Mouse (Mus musculus) NIH3T3 (cell line): Measurements from ENCODE around the gene Gm20661.
A peak's percentile ranks its signal among the peaks of the same experiment; 100 is the strongest.

Source experiments
- DNase-seq: peaks from one replicate; pipeline ENCODE4 v3.0.0-alpha.2; 2012; ENCODE audit warnings: low read depth

Gm20661 gene

DNA sequence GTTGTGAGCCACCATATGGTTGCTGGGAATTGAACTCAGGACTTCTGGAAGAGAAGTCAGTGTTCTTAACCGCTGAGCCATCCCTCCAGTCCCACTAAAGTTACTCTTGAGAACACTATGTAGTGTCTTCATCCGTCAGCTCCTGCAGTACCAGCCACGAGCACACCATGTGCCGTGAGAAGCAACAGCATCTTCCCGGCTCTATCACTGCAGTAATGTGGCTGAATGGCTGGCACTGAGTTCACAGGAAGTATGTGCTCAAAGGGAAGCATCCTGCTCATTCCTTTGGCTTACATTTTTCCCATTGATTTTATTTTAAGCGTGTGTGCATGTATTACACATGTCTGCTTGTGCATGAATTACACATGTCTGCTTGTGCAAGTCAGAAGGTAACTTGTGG is 15.4 kb upstream of the Gm20661 start:
- no peak for DNase-seq

DNA sequence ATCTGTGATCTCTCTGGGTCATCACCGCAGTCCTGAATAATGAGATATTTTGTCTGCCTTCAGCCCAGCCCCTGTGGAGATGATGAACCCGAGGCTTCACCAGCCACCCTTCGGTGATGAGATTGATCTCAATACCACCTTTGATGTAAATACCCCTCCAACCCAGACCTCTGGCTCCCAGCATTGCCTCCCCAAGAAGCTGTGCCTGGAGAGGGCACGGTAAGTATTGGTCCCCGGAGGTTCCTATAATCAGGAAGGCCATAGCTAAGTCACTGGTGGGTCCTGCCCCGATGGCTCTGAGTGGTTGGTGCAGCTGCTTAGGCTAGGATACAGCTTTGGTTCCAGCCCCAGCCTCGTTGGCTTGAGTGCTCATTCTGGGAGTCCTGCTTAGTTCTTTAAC is 14.3 kb upstream of the Gm20661 start:
- no peak for DNase-seq

DNA sequence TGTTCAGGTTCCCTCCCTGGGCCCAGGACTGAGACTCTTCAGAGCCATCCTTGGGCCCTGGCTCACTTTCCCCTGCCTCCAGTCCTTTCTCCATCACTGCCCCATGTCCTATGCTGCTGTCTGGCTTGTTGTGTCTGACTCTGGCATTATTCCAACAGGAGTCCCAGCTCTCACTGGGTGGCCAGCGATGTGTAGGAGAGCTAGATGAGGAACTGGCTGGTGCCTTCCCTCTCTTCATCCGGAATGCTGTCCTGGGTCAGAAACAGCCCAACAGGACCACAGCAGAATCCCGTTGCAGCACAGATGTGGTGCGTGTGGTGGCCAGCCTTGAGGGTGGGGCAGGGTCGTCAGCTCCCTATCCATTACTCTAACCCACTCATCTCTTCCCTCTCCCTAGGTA is 12.5 kb upstream of the Gm20661 start:
- no peak for DNase-seq

DNA sequence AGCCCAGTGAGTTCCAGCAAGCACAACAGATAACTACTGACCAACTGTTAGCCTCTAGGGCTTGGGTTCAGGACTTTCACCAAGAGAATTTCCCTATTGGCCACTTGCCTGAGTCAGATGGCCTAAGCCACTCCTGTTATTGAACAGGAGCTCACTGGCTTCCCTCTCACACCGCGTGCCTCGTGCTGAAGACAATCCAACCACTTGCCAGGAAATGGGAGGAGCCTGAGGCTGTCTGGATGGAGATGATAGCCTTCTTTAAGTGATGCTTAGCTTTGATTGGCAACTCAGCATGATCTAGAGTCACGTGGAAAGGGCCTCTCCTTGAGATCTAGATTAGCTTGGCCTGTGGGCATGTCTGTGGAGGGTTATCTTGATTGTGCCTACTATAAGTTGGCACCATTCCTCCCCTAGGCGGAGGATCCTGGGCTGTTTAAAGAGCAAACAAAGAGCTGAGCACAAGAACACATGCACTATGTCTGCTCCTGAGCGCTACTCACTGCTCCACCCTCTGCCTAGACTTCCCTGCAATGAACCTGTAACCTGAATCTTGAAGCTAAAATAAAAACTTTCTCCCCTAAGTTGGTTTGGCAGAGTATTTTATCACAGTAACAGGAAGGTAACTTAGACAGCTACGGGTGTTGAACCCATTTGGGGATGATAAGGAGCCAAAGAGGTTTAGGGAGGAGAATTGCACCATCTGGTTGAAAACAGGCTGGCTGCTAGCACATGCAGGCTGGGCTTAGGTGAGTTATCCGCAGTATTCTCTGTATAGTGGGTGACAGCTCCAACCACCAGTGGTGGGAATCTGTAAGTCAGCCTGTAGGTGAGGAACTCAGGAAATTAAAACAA is 10.9 kb upstream of the Gm20661 start:
- DNase-seq, result no peak

DNA sequence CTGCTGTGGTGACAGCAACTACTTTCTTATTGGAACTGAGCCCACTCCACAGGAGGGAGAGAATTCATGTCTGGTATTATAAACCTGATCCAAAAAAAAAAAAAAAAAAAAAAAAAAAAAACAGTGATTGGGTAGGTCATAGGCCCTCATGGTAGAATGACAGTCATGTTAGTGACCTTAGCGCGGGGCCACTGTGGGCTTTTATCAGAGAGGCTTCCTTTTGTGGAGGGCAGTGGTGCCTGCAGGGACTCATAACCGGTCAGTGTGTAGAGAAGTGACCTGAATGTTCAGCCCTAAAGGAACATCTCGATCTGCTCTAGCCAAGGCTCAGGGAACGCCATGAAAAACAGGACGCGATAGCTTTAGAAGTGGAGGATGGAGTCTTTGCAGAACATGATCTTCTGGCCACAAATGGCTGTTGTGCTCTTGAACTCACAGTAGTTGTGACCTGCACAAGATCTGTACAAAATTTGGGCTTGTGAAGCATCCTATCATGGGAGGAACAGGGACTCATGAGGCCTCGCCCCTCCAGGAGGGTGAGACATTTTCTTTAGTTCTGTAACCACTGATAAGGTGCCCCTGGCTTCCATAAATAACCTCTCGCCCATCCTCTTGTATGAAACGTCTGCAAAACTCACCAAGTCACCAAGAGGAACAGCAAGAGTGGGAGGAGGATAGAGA is 8.2 kb upstream of the Gm20661 start:
- peak; percentile 16 for DNase-seq

DNA sequence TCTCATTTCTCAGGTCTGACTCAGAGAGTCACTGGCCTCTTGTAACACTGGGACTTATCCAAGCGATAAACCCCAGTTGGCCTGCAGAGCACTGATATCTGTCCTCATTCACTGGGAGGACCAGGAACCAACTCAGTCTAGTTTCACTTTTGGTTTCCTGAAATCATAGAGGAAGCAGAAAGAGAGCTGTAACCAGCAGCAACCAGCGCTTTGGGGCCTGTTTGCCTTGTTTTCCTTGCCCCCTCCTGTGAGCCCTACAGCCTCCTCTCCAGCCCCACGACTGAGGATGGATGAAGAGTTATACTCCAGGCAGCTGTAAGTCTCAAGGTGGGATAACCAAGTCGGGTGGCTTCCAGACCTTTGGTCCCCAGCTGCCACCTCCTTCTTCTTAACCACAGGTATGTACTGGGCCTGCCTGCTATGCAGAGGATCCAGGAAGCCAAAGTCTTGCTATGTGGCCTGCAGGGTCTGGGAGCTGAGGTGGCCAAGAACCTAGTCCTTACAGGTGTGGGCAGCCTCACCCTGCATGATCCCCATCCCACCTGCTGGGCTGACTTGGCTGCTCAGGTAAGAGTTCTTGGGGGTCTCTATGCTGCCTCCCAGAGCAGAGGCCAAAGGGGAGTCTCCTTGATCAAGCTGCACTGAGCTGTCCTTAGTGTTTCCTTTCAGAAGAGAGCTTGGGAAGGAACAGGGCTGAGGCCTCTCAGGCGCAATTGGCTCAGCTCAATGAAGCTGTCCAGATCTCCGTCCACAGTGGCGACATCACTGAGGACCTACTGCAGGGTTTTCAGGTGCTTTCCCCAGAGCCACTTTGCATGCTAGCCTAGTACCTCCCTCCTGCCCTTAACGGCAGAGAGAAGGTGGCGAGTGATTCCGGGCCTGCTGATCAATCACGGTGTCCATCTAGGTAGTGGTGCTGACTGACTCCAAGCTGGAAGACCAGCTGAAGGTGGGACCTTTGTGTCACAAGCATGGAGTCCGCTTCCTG is 7.2 kb upstream of the Gm20661 start, which contains the start of gene Uba7:
TSS of gene Uba7 (plus strand) at position 107 of the 988 bp plus-strand sequence.
- peak; percentile 72 for DNase-seq

DNA sequence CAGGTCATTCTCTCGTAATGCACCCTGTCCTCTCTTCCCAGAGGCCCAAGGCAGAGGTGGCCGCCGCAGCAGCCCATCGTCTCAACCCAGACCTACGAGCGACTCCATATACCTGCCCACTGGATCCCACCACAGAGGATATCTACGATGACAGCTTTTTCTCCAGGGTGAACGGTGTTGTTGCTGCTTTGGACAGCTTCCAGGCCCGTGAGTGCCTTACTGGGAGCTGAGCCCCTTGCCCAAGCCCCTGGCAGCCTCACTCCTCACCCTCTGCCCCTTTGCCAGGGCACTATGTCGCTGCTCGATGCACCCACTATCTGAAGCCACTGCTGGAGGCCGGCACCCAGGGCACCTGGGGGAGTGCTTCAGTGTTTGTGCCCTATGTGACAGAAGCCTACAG is 4.0 kb upstream of the Gm20661 start:
- DNase-seq, result no peak

DNA sequence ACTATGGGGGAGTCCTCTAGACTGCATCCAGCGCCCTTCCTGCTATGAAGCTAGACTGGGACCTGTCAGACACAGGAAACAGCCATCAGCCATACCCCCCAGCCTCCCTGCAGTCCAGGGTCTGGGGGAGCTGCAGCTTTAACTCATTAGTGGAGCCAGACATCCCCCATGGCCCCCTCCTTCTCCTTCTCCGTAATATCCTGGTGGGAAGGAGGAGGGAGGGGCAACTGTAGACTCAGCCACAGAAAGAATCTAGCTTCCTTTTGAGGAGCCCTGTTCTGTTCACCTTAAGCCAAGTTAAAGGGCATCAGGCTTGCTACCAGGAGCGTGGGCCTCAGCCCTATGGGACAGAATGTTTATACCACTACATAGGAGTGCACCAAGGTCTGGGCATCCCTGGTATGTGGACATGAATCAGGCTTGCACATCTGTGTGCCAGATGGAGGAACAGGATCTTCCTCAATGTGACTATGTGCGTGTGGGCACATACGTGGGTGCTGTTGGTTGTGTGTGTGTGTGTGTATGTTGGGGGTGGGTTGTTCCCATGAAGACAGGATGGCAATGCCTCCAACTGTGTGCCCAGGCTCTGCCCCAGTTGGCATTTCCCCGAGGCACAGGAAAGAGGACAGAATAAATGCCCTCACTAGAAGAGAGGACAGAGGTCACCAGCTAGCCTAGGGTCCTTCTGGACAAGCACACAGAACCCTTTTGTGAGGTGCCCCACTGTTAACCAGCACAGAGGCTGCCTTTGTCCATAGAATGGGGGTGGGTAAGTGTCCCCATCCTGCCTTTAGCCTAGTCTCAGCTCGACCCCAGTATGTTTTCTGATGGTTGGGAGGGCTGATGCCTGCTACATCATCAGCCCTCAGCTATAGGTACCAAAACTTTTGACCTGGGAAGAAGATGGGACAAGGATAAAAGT is 913 bp upstream of the Gm20661 start:
- peak; percentile 56 for DNase-seq

DNA sequence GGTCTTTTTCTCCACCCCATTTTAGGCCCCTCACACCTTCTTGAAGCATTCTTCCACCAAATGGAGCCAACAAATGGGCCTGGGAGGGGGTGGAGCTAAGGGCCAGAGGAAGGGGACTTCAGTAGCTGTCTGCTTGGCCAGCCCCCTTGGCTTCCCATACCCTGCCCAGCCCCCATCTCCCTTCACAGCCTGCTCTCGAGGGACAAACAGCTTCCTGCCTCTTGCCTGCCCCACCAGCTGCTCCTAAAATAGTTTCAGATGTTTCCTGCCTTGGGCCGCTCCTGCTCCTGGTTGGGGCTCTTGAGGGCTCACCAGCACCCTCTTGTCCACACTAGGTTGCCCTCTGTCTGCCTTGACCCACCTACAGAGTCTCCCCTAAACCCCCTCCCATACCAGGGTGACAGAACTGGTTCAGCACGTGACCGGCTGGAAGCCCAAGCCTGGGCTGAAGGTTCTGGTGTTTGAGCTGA is 598 bp downstream of the Gm20661 start:
- DNase-seq, result peak; percentile 59

DNA sequence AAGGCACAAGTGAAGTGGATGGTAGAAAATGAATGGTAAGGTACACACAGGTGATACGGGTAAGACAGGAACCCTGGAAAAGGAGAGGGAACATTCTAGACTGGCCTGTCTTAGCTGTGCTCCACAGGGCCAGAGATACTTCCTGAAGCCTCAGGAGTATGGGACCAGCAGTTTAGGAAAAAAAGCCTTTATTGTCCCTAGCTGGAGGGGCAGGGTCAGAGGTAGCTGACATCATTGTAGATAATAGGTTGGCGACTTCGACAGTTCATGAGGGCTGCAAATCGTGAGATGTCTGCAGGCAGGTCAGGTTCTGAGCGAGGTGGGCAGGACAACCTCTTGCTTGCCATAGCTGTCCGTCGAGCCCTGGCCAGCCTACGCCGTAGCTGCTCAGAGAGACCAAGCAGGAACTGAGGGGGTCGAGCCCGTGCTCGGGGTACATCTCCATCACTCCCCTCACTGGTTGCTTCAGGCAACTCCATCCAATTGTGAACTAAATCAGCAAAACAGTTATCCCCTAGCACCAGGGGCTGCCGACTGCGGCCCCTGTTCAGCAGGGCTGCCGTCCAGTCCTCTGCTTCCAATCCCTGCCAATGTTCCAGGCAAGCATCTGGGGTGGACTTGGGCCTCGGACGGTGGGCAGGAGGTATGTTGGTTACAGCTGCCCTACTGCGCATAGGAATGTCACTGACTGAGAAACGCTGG is 1.3 kb downstream of the Gm20661 start:
- no peak for DNase-seq

DNA sequence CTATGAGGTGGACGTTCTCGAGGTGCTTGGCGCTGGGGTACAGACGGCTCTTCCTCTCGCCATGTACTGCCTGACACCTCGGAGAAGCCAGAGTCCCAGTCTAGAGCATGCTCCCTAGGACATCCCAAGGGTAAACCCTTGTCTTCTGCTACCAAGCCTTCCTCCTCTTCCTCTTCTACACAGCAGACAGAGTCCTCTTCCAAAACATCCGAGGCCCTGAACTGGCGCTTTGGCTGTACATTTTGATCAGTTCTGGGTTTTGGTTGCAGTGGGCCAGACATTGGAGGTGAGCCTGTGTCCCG is 1.8 kb downstream of the Gm20661 start:
- DNase-seq, result no peak

DNA sequence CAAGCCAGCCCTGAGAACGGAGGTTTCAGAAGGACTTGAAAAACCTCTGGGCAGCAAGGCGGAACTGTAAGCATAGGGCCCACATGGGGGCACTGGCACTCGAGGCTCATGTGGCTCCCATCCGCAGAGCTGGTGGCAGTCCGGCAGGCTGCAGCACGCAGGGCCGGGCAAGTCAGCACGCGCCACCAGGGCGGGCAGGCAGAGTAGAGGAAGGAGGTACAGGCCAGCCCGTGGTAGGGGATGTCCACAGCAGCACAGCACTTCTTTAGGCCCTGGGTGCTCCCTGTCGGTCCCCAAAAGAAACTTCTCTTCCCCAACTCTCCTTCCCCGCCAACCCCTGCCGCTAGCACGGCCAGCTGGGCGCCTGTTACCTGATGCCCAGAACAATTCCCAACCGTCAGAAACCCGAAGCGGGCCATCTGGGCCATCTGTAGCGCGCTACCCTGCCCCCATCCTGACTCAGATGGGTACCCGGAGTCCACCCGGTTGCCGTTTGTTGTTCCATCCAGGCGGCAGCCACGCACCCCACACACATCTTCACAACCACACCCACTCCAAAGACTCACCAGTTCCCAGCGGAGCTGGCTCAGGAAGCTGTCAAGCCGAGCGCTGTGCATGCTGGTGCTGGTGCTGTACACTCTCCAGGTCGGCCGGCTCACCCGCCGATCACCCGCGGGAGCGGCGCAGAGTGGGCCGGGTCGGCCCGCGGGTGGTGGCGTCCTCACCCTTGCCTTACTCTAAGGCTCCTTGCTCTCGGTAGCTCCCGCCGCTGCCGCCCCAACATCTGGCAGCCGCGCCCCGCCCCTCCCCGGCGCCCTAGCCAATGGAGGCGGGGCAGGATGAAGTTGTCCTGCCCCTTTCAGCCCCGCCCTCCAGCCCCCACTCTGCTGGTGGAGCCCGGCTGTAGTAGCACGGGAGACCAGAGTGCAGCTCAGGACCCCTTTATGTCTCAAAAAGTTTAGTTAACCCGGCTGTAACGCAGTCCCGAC is 2.6 kb downstream of the Gm20661 start, which contains the start of gene Inka1:
TSS of gene Inka1 (minus strand) at position 749 of the 989 bp plus-strand sequence.
- peak; percentile 92 for DNase-seq

DNA sequence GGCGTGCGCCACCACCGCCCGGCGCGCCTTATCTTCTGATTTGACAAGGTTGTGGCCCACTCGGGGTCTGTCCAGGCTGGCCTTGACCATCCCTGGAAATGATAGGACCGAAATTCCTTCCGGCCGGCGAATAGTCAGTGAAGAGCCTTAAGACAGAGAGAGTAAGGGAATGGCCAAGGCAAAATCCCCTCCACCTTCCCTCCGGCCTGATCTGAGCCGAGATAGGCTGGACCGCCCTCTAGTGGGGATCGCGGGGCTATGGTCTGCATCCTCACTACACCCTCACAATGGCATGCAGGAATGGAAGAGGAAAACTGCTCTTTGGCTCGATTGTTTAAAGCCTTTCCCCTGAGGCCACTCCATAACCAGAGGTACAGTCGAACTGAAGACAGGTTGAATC is 3.5 kb downstream of the Gm20661 start:
- peak; percentile 89 for DNase-seq

DNA sequence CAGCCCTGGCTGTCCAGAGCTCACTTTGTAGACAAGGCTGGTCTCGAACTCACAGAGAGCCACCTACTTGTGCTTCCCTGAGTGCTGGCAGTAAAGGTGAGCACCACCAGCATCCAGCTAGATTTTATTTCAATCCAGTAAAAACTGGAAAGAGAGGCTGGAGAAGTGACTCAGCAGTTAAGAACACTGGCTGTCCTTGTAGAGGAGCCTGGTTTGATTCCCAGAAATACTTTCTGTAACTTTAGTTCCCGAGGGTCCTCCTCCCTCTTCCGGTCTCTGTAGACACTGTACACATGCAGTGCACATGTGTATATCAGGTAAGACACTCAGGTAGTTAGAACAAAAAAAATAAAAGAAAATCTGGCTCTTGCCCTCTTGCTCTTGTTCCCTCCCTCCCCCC is 5.1 kb downstream of the Gm20661 start:
- peak; percentile 72 for DNase-seq

DNA sequence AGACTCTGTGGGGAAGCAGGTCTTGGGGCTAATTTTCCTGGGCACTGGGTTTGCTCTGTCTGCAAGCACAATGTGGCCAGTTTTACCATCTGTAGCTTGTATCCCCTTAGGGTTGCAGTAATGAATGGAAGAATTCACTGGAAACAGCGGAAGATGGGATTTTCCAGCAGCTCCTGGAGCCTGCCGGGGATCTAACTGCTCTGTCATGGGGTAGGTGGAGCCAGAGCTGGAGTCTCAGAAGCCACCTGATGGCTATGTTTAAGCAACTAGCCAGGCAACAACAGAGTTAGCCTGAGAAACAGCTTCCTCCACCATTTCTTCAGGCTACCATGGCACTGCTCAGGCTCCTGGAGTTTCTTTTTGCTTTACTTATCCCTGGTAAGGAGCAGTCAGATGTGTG is 9.3 kb downstream of the Gm20661 start, which contains the start of gene Cdhr4:
TSS of gene Cdhr4 (plus strand) at position 301 of the 400 bp plus-strand sequence.
- peak; percentile 47 for DNase-seq

DNA sequence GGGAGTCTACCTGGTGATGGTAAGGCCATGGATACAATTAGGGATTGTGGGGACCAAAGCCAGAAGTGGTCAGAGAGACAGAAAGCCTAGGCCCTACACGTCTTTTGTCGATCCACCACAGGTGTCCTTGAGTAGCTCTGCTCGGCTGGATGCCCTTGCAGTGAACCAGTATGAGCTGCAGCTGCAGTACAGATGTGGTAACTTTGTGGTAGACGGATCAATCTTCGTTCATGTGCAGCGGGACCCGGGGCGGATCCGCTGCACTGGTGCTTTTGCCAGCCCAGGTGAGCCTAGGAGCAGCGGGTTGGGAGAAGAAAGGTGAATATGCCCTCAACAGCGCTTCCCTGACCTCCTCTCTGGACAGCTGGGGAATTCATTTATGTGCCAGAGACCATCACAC is 10.2 kb downstream of the Gm20661 start:
- DNase-seq, result no peak

DNA sequence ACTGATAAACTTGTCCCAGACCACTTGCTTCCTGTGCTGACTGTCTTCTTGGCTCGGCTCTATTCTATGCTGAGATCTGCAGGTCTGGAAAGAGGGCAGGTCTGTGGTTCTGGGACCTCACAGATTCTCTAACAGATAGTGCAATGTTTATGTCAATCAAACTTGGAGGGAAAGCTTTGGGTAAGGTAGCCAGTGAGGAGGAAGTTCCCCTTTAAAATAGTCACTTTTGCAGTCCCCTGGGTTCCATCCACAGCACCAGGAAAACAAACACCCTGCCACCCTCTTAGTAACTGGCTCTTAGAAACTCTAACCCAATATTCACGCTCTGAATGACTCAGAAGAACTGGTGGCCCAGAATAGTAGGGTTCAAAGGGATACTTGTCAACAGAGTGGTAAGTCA is 11.6 kb downstream of the Gm20661 start:
- no peak for DNase-seq

DNA sequence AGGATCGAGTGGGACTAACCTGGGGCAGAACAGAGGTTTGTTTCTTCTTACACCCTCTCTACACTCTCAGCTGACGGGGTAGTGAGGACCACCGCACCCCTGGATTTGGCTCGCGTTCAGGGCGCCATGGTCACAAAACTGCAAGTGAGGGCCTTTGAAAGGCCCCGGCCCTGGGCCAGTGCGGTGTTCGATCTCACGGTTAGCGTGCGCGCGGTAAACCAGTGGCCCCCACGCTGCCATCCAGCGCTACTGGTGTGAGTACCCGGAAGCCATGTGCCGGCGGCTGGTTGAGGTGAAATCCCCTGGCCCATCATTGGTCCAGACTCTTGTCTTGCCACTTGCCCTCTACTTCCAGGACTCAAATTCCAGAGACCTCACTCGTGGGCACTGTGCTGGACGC is 12.7 kb downstream of the Gm20661 start:
- no peak for DNase-seq

DNA sequence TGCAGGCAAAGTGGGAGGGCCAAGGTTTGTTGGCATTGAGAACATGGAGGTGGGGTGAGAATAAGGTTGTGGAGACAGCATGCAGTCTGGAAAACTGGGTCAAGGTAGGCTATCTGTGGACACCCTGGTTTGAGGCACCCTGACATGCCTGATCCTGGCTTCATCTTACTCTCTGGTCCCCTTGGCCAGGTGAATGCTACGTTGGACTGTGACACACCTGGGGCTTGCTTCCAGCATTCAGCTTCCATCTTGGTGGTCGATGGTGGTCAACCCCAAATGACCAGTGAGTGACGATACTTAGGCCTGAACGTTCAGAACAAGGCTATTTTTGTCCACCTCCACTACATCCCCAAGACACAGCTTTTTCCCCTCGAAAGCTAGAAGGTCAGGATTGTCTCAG is 13.2 kb downstream of the Gm20661 start, which contains the start of gene Gm20662:
TSS of gene Gm20662 (plus strand) at position 301 of the 400 bp plus-strand sequence.
- DNase-seq, result no peak
